Comparison of ENCODE assay signal across 2 mouse cellular contexts in genomic region chr2:34801516-34802482, GRCm38 (mm10).
TF ChIP-seq lines count a peak whose summit lies in the region.

No protein-coding gene starts in this region.

TF ChIP-seq in C2C12, 6 proteins besides CTCF, POLR2A, EP300 and RAD21:
- TF ChIP-seq MYOG (IDR thresholded peaks at IDR 0.05; ENCODE audit: control insufficient read depth, extremely low read depth, insufficient read length): no peak
- TF ChIP-seq USF1 (IDR thresholded peaks at IDR 0.05; ENCODE audit: low read depth): no peak
- no peak for TF ChIP-seq FOSL1 (IDR thresholded peaks at IDR 0.05; ENCODE audit: insufficient read depth, low read length, poor library complexity, severe bottlenecking)
- peak; percentile 84 for TF ChIP-seq MAX (IDR thresholded peaks at IDR 0.05)
- TF ChIP-seq MYOD1 (IDR thresholded peaks at IDR 0.05; ENCODE audit: control insufficient read depth, insufficient read length, low read depth): no peak
- peak; percentile 84 for TF ChIP-seq CEBPB (IDR thresholded peaks at IDR 0.05; ENCODE audit: low read depth)

TF ChIP-seq in myocyte, 11 proteins besides CTCF, POLR2A, EP300 and RAD21:
- TF ChIP-seq POLR2AphosphoS2 (IDR thresholded peaks at IDR 0.05; ENCODE audit: insufficient read length, low read depth): peak; percentile 94
- peak in 1 of 3 experiments; percentile 36 for TF ChIP-seq MYOG (IDR thresholded peaks at IDR 0.05; ENCODE audit: control insufficient read depth in 1 of 3, insufficient read depth in 1 of 3, insufficient read length in 2 of 3, low read depth in 2 of 3)
- TF ChIP-seq CEBPB (IDR thresholded peaks at IDR 0.05; ENCODE audit: insufficient read depth, poor library complexity, severe bottlenecking): peak; percentile 82; the same call in 1 of the 2 replicates
- no peak for TF ChIP-seq MYOD1 (IDR thresholded peaks at IDR 0.05; ENCODE audit: control insufficient read depth in 1 of 3, insufficient read length in 2 of 3, low read depth in 2 of 3)
- TF ChIP-seq USF1 (IDR thresholded peaks at IDR 0.05; ENCODE audit: low read depth): no peak
- TF ChIP-seq MAX (IDR thresholded peaks at IDR 0.05; ENCODE audit: low read depth): peak; percentile 41
